Mouse (Mus musculus): Measurements from ENCODE around the gene Atp23. TPM values are rescaled to one million over a fixed set of nuclear protein-coding genes. Genes with fewer than 3 reads are reported as not detected.

Atp23 gene
- total and polyA plus RNA-seq, 2 experiments, result 5.9 to 6.4 TPM

DNA sequence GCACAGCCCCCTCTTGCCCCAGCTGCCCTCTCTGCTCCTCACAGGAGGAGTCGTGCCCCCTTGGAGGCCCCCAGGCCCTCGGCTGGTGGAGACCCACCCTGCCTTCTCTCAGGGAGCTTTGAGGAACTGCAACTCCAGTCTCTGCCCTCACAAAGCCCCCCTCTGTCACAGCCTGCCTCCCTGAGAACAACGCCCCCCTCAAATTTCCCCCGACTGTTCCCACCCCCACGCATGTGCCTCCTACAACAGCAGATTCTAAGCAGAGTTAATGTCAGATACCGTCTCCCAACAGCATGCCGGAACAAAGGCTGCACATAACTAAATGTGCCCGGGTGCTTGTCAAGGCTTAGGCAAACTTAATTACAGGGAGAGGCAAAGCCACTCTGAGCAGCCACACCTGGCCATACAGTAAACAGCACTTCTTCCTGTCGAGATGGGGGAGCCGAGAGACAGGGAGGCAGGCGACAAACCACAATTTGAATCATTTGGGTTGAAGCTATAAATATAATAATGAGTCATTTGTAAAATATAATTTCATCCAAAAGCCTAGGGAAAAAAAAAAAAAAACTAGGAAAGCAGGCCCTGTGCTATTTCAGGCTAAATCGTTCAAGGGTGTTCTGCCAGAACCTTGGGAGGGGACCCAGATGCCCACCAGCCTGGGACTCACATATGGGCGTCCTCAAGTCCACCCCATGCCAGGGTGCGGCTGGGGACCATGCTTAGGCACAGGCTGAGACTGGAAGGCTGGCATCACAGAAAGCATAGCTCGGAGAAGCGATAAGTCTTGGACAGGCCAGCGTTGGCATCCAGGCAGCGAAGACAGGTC lies 34.6 kb upstream of the Atp23 start:
- no peak overlapping the region for H3K4me3 ChIP-seq (ENCODE audit: insufficient read depth, low read depth, low read length)
- no peaks in the 10 kb centered on the region for H3K4me1 ChIP-seq (ENCODE audit: control insufficient read depth, insufficient read depth, low read length)
- DNase-seq (ENCODE audit: extremely low read depth, low read depth, low spot score), result no peak
- H3K79me2 ChIP-seq (ENCODE audit: control insufficient read depth, insufficient read depth, low read length), result no peaks in the 10 kb centered on the region
- H3K36me3 ChIP-seq (ENCODE audit: control insufficient read depth, insufficient read depth, low read length), result no peaks in the 10 kb centered on the region
- H3K9ac ChIP-seq (ENCODE audit: low read depth, low read length), result no peak overlapping the region
- WGBS, result 73% methylated on average over 18 of the region's 18 CpGs
- H3K27me3 ChIP-seq (ENCODE audit: control insufficient read depth, insufficient read depth, low read length), result no peaks in the 10 kb centered on the region
- TF ChIP-seq CTCF (IDR thresholded peaks at IDR 0.05; ENCODE audit: low read depth, low read length) (no peak), POLR2A (IDR thresholded peaks at IDR 0.05; ENCODE audit: extremely low read depth, insufficient read depth, low read length) (no peak)
- H3K27ac ChIP-seq (replicated peaks; ENCODE audit: insufficient read depth, low read depth, low read length), result no peak overlapping the region

DNA sequence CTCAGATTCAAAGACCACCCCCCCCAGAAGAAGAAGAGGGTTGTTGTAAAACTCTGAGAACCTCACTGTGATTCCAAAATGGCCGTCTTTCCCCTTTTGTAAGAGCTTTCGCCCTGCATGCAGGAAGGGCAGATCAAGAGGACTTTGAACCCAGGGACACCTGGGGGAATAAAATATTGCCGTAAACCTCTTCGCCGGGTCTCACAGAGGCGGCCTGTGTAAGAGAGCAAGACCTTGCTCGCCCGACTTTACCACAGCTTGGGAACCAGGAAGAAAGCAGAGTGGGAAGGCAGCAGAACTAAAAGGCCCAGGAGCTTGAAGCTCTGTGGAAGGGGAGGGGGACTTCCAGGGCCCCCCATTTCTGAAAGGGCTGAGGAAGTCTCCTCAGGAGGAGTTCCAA lies 34.0 kb upstream of the Atp23 start:
- no peak for TF ChIP-seq POLR2A (IDR thresholded peaks at IDR 0.05; ENCODE audit: extremely low read depth, insufficient read depth, low read length)
- TF ChIP-seq CTCF (IDR thresholded peaks at IDR 0.05; ENCODE audit: low read depth, low read length), result no peak
- no peaks in the 10 kb centered on the region for H3K27me3 ChIP-seq (ENCODE audit: control insufficient read depth, insufficient read depth, low read length)
- no peak for DNase-seq (ENCODE audit: extremely low read depth, low read depth, low spot score)
- H3K4me3 ChIP-seq (ENCODE audit: insufficient read depth, low read depth, low read length), result no peak overlapping the region
- no peaks in the 10 kb centered on the region for H3K79me2 ChIP-seq (ENCODE audit: control insufficient read depth, insufficient read depth, low read length)
- no peak overlapping the region for H3K9ac ChIP-seq (ENCODE audit: low read depth, low read length)
- H3K36me3 ChIP-seq (ENCODE audit: control insufficient read depth, insufficient read depth, low read length), result no peaks in the 10 kb centered on the region
- no peak overlapping the region for H3K27ac ChIP-seq (replicated peaks; ENCODE audit: insufficient read depth, low read depth, low read length)
- H3K4me1 ChIP-seq (ENCODE audit: control insufficient read depth, insufficient read depth, low read length), result no peaks in the 10 kb centered on the region
- 82% methylated on average over 8 of the region's 8 CpGs for WGBS

DNA sequence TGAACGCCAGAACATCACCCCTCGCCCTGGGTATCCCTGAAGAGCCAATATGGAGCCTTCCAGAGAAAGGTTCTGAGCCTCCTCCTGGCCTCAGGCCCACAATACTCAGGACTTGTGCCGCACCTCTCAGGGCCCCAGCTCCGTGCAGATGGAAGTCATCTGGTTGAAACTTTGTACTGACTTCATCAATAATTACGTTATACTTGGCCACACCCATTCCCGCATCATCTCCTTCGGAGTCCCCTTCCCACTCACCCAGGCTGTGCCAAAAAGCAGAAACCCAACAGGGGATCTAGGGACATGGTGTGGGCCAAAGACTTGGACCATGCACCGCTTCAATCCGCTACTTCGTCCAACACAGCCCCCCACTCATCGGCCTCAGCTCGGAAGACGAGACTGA lies 33.4 kb upstream of the Atp23 start:
- Histone ChIP-seq H3K4me1 (ENCODE audit: control insufficient read depth, insufficient read depth, low read length) (no peaks in the 10 kb centered on the region), H3K79me2 (ENCODE audit: control insufficient read depth, insufficient read depth, low read length) (no peaks in the 10 kb centered on the region), H3K36me3 (ENCODE audit: control insufficient read depth, insufficient read depth, low read length) (no peaks in the 10 kb centered on the region), H3K27ac (replicated peaks; ENCODE audit: insufficient read depth, low read depth, low read length) (no peak overlapping the region), H3K27me3 (ENCODE audit: control insufficient read depth, insufficient read depth, low read length) (no peaks in the 10 kb centered on the region), H3K4me3 (ENCODE audit: insufficient read depth, low read depth, low read length) (no peak overlapping the region), H3K9ac (ENCODE audit: low read depth, low read length) (no peak overlapping the region)
- TF ChIP-seq CTCF (IDR thresholded peaks at IDR 0.05; ENCODE audit: low read depth, low read length) (no peak), POLR2A (IDR thresholded peaks at IDR 0.05; ENCODE audit: extremely low read depth, insufficient read depth, low read length) (no peak)
- 94% methylated on average over 13 of the region's 13 CpGs for WGBS
- no peak for DNase-seq (ENCODE audit: extremely low read depth, low read depth, low spot score)

DNA sequence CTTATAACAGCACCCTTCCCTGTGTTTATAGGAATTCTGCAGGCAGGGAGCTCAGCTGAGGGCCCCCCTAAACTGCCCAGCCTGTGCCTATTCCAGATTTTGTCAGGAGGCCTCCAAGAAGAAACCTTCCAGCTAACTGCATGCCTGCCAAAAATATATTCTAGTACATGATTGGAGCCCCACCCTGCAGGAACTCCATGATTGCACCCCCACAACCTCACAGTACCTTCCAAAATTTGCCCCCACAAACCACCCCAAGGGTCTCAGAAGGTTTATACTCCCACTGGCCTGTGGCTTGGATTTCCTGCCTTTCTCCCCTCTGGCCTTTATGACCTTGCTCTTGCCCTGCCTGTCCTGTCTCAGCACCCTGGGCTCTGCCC lies 30.6 kb upstream of the Atp23 start:
- DNase-seq (ENCODE audit: extremely low read depth, low read depth, low spot score), result no peak
- no peak overlapping the region for H3K9ac ChIP-seq (ENCODE audit: low read depth, low read length)
- TF ChIP-seq POLR2A (IDR thresholded peaks at IDR 0.05; ENCODE audit: extremely low read depth, insufficient read depth, low read length), result no peak
- no peak for TF ChIP-seq CTCF (IDR thresholded peaks at IDR 0.05; ENCODE audit: low read depth, low read length)
- H3K27ac ChIP-seq (replicated peaks; ENCODE audit: insufficient read depth, low read depth, low read length), result no peak overlapping the region
- no peaks in the 10 kb centered on the region for H3K27me3 ChIP-seq (ENCODE audit: control insufficient read depth, insufficient read depth, low read length)
- no peak overlapping the region for H3K4me3 ChIP-seq (ENCODE audit: insufficient read depth, low read depth, low read length)
- H3K36me3 ChIP-seq (ENCODE audit: control insufficient read depth, insufficient read depth, low read length), result no peaks in the 10 kb centered on the region
- H3K79me2 ChIP-seq (ENCODE audit: control insufficient read depth, insufficient read depth, low read length), result no peaks in the 10 kb centered on the region
- peaks cover 8% of the 10 kb centered on the region; the same call in 1 of the 2 replicates for H3K4me1 ChIP-seq (ENCODE audit: control insufficient read depth, insufficient read depth, low read length)

DNA sequence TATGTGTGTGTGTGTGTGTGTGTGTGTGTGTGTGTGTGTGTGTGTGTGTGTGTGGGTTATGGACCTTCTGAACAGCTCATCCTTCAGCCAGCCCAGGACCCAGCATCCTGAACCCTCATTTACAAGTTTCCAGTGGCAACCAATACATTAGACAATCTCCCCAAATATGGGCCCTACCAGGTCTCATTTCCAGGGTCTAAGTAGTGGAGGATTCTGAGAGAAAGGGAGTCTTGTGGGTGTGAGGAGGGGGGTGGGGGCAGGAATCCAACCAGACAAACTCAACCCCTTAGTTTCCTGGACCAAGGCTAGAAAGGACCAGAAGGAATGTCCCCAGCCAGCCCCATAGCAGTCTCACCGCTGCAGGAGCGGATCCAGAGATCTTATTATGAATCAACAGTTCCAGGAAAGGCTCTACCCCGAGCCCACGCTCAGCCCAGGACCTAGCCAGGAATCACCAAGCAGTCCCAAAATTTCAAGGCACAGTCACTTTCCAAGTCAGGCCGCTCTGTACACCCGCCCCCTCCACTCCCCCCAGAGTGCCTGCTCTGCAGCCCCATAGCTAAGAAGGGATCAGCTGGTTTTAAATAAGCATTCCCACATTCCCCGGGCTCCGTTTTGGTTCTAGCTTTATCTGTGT lies 30.1 kb upstream of the Atp23 start:
- H3K9ac ChIP-seq (ENCODE audit: low read depth, low read length), result no peak overlapping the region
- peaks cover 8% of the 10 kb centered on the region; the same call in 1 of the 2 replicates for H3K4me1 ChIP-seq (ENCODE audit: control insufficient read depth, insufficient read depth, low read length)
- H3K36me3 ChIP-seq (ENCODE audit: control insufficient read depth, insufficient read depth, low read length), result no peaks in the 10 kb centered on the region
- H3K27me3 ChIP-seq (ENCODE audit: control insufficient read depth, insufficient read depth, low read length), result no peaks in the 10 kb centered on the region
- TF ChIP-seq POLR2A (IDR thresholded peaks at IDR 0.05; ENCODE audit: extremely low read depth, insufficient read depth, low read length) (no peak), CTCF (IDR thresholded peaks at IDR 0.05; ENCODE audit: low read depth, low read length) (no peak)
- no peak for DNase-seq (ENCODE audit: extremely low read depth, low read depth, low spot score)
- no peak overlapping the region for H3K4me3 ChIP-seq (ENCODE audit: insufficient read depth, low read depth, low read length)
- no peaks in the 10 kb centered on the region for H3K79me2 ChIP-seq (ENCODE audit: control insufficient read depth, insufficient read depth, low read length)
- no peak overlapping the region for H3K27ac ChIP-seq (replicated peaks; ENCODE audit: insufficient read depth, low read depth, low read length)
- 87% methylated on average over 8 of the region's 8 CpGs for WGBS

Measured in liver, adult 2 months (tissue).